Mouse (Mus musculus): ENCODE data around the gene Ypel4. TPM values are rescaled to one million over a fixed set of nuclear protein-coding genes. Genes with fewer than 3 reads are reported as not detected.

Ypel4 gene
- total and polyA plus RNA-seq, 2 experiments from 2014 or later, result 12.9 to 14.3 TPM

- DNase-seq (ENCODE audit: low spot score) (no peak), ATAC-seq (ENCODE audit: low FRiP score) (no peak)
- peaks cover 3% of the 10 kb centered on the region; the same call in 1 of the 2 replicates for H3K4me1 ChIP-seq (ENCODE audit: insufficient read depth, low read length)
- WGBS, result 90% methylated on average over 4 of the region's 4 CpGs
- no peak overlapping the region for H3K27ac ChIP-seq (ENCODE audit: low read depth, low read length)
- H3K4me3 ChIP-seq (ENCODE audit: low read depth, low read length), result no peak overlapping the region
- H3K9ac ChIP-seq (replicated peaks; ENCODE audit: low read length, poor library complexity, severe bottlenecking), result no peak overlapping the region
- H3K4me2 ChIP-seq (ENCODE audit: low read depth, low read length, poor library complexity, severe bottlenecking), result no peak overlapping the region
- no peaks in the 10 kb centered on the region for H3K9me3 ChIP-seq (ENCODE audit: low read length)
- H3K27me3 ChIP-seq (ENCODE audit: insufficient read depth, low read length), result no peaks in the 10 kb centered on the region
- H3K36me3 ChIP-seq (ENCODE audit: insufficient read depth, low read length), result no peaks in the 10 kb centered on the region
- no peak for TF ChIP-seq CTCF (IDR thresholded peaks at IDR 0.05)
These were observed 38.6 kb downstream of the Ypel4 start for GRCm38 (mm10) chr2:84772454-84772853.

- Histone ChIP-seq H3K9ac (replicated peaks; ENCODE audit: low read length, poor library complexity, severe bottlenecking) (no peak overlapping the region), H3K27me3 (ENCODE audit: insufficient read depth, low read length) (no peaks in the 10 kb centered on the region), H3K27ac (ENCODE audit: low read depth, low read length) (no peak overlapping the region), H3K4me1 (ENCODE audit: insufficient read depth, low read length) (peaks cover 6% of the 10 kb centered on the region; the same call in 1 of the 2 replicates), H3K36me3 (ENCODE audit: insufficient read depth, low read length) (no peaks in the 10 kb centered on the region), H3K4me2 (ENCODE audit: low read depth, low read length, poor library complexity, severe bottlenecking) (no peak overlapping the region), H3K9me3 (ENCODE audit: low read length) (no peaks in the 10 kb centered on the region), H3K4me3 (ENCODE audit: low read depth, low read length) (no peak overlapping the region)
- no peak for ATAC-seq (ENCODE audit: low FRiP score)
- DNase-seq (ENCODE audit: low spot score), result no peak
- 86% methylated on average over 5 of the region's 5 CpGs for WGBS
- no peak for TF ChIP-seq CTCF (IDR thresholded peaks at IDR 0.05)
These were observed 39.3 kb downstream of the Ypel4 start for GRCm38 (mm10) chr2:84773195-84773594.

GRCm38 (mm10) chr2:84774751-84775150, 40.9 kb downstream of the Ypel4 start:
- 0% methylated on average over 12 of the region's 15 CpGs for WGBS

GRCm38 (mm10) chr2:84775241-84775640, 41.4 kb downstream of the Ypel4 start, which contains the start of gene Serping1:
TSS of gene Serping1 (minus strand) at chr2:84775444.
- H3K27ac ChIP-seq (ENCODE audit: low read depth, low read length), result no peak within 1 kb of the TSS
- H3K4me3 ChIP-seq (ENCODE audit: low read depth, low read length), result peak within 1 kb of the TSS; percentile 19
- peaks cover 6% of the 10 kb centered on the region; the same call in 1 of the 2 replicates for H3K4me1 ChIP-seq (ENCODE audit: insufficient read depth, low read length)
- DNase-seq (ENCODE audit: low spot score) (peak; percentile 9), ATAC-seq (ENCODE audit: low FRiP score) (no peak)
- H3K9ac ChIP-seq (replicated peaks; ENCODE audit: low read length, poor library complexity, severe bottlenecking), result peak within 1 kb of the TSS; percentile 50; the same call in 1 of the 2 replicates
- H3K4me2 ChIP-seq (ENCODE audit: low read depth, low read length, poor library complexity, severe bottlenecking), result peak within 1 kb of the TSS; percentile 43
- H3K9me3 ChIP-seq (ENCODE audit: low read length), result no peaks in the 10 kb centered on the region
- TF ChIP-seq CTCF (IDR thresholded peaks at IDR 0.05), result no peak
- no peaks in the 10 kb centered on the region for H3K36me3 ChIP-seq (ENCODE audit: insufficient read depth, low read length)
- H3K27me3 ChIP-seq (ENCODE audit: insufficient read depth, low read length), result no peaks in the 10 kb centered on the region
- WGBS, result 69% methylated on average over 9 of the region's 9 CpGs

More at GRCm38 (mm10) chr2:84774751-84775150, 40.9 kb downstream of the Ypel4 start:
- peak; percentile 67; the same call in 1 of the 2 replicates for ATAC-seq (ENCODE audit: low FRiP score)
- Histone ChIP-seq H3K4me2 (ENCODE audit: low read depth, low read length, poor library complexity, severe bottlenecking) (peak overlapping the region; percentile 43), H3K27ac (ENCODE audit: low read depth, low read length) (no peak overlapping the region), H3K36me3 (ENCODE audit: insufficient read depth, low read length) (no peaks in the 10 kb centered on the region), H3K9me3 (ENCODE audit: low read length) (no peaks in the 10 kb centered on the region), H3K4me1 (ENCODE audit: insufficient read depth, low read length) (peaks cover 6% of the 10 kb centered on the region; the same call in 1 of the 2 replicates), H3K4me3 (ENCODE audit: low read depth, low read length) (peak overlapping the region; percentile 19), H3K27me3 (ENCODE audit: insufficient read depth, low read length) (no peaks in the 10 kb centered on the region), H3K9ac (replicated peaks; ENCODE audit: low read length, poor library complexity, severe bottlenecking) (peak overlapping the region; percentile 50; the same call in 1 of the 2 replicates)
- no peak for TF ChIP-seq CTCF (IDR thresholded peaks at IDR 0.05)
- peak; percentile 74 for DNase-seq (ENCODE audit: low spot score)

GRCm38 (mm10) chr2:84775665-84776064, 41.8 kb downstream of the Ypel4 start:
- Histone ChIP-seq H3K4me3 (ENCODE audit: low read depth, low read length) (no peak overlapping the region), H3K4me2 (ENCODE audit: low read depth, low read length, poor library complexity, severe bottlenecking) (no peak overlapping the region), H3K27ac (ENCODE audit: low read depth, low read length) (no peak overlapping the region), H3K4me1 (ENCODE audit: insufficient read depth, low read length) (peaks cover 6% of the 10 kb centered on the region; the same call in 1 of the 2 replicates), H3K9ac (replicated peaks; ENCODE audit: low read length, poor library complexity, severe bottlenecking) (no peak overlapping the region), H3K27me3 (ENCODE audit: insufficient read depth, low read length) (no peaks in the 10 kb centered on the region), H3K36me3 (ENCODE audit: insufficient read depth, low read length) (no peaks in the 10 kb centered on the region), H3K9me3 (ENCODE audit: low read length) (no peaks in the 10 kb centered on the region)
- DNase-seq (ENCODE audit: low spot score) (no peak), ATAC-seq (ENCODE audit: low FRiP score) (no peak)
- 80% methylated on average over 6 of the region's 6 CpGs for WGBS
- TF ChIP-seq CTCF (IDR thresholded peaks at IDR 0.05), result no peak

GRCm38 (mm10) chr2:84777706-84778105, 43.8 kb downstream of the Ypel4 start:
- ATAC-seq (ENCODE audit: low FRiP score), result peak; percentile 85
- peak; percentile 72 for DNase-seq (ENCODE audit: low spot score)
- Histone ChIP-seq H3K27ac (ENCODE audit: low read depth, low read length) (peak overlapping the region; percentile 87), H3K9ac (replicated peaks; ENCODE audit: low read length, poor library complexity, severe bottlenecking) (no peak overlapping the region), H3K4me1 (ENCODE audit: insufficient read depth, low read length) (peaks cover 6% of the 10 kb centered on the region; the same call in 1 of the 2 replicates), H3K4me3 (ENCODE audit: low read depth, low read length) (no peak overlapping the region), H3K27me3 (ENCODE audit: insufficient read depth, low read length) (no peaks in the 10 kb centered on the region), H3K9me3 (ENCODE audit: low read length) (no peaks in the 10 kb centered on the region), H3K4me2 (ENCODE audit: low read depth, low read length, poor library complexity, severe bottlenecking) (no peak overlapping the region), H3K36me3 (ENCODE audit: insufficient read depth, low read length) (no peaks in the 10 kb centered on the region)
- 40% methylated on average over 3 of the region's 3 CpGs for whole genome bisulfite sequencing
- TF ChIP-seq CTCF (IDR thresholded peaks at IDR 0.05), result no peak

Data from midbrain, postnatal 0 days (tissue).